Mouse (Mus musculus) forebrain, embryonic 10.5 days (tissue): ENCODE results near the gene Bcar3. TPM values are rescaled to one million over a fixed set of nuclear protein-coding genes. Genes with fewer than 3 reads are reported as not detected.
A peak's percentile ranks its signal among the peaks of the same experiment; 100 is the strongest.

Experiments used
- DNase-seq: peaks from one replicate; pipeline ENCODE4 v3.0.0-alpha.2; 2017; ENCODE audit warnings: low spot score; ENCODE audit errors: extremely low spot score
- H3K27ac ChIP-seq: fragments of 300-500 bp; sonication (generic); 2 replicates; pipeline ENCODE4 v1.5.1; 2016; ENCODE audit warnings: mild to moderate bottlenecking
- H3K27me3 ChIP-seq: fragments of 300-500 bp; sonication (generic); 2 replicates; pipeline ENCODE4 v1.6.1; 2016; ENCODE audit warnings: mild to moderate bottlenecking; ENCODE audit not compliant: poor library complexity, severe bottlenecking
- H3K36me3 ChIP-seq: fragments of 300-500 bp; sonication (generic); replicated peaks from 2 replicates; pipeline ENCODE4 v1.6.1; 2016; ENCODE audit warnings: mild to moderate bottlenecking, moderate library complexity
- H3K4me1 ChIP-seq: fragments of 300-500 bp; sonication (generic); 2 replicates; pipeline ENCODE4 v1.6.1; 2016
- H3K4me3 ChIP-seq: fragments of 300-500 bp; sonication (generic); 2 replicates; pipeline ENCODE4 v1.5.1; 2016; ENCODE audit warnings: mild to moderate bottlenecking, moderate library complexity
- H3K9me3 ChIP-seq: fragments of 300-500 bp; sonication (generic); 2 replicates; pipeline ENCODE4 v1.6.1; 2016; ENCODE audit warnings: mild to moderate bottlenecking, moderate library complexity
- WGBS: fragments of 180-500 bp; shearing (Covaris S2); methylation state at CpG from one replicate; pipeline ENCODE4 v1.1.7; 2016; 5-methylcytosine and 5-hydroxymethylcytosine counted together
- polyA plus RNA-seq: library from polyadenylated mRNA; unstranded; fragments of >200 nt; fragmentation: Nextera tagmentation; extraction: Ambion mirVana; gene quantifications from 2 replicates; pipeline ENCODE4 v1.2.1, GENCODE M21; 2016

The Bcar3 gene
- polyA plus RNA-seq, 1 experiment from 2014 or later = 15.7 TPM

DNA sequence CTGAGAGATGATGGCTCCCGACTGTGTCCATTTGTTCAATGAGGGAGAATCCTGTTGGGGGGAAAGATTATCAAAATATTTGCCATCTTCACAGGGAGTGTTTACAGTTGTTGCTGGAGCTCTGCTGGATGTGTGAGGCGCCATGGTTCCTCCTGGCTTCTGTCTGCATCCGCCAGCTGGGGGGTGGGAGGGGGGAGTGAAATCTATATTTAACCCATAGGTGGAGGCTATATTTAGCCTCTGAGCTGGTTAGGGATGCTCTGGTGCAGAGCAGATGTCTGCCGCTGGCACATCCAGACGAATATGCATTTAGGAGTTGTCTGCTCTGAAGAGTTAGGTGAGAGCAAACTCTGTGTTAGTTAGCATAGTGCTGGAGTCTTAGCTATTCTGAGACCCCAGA, 108.2 kb downstream of the Bcar3 start:
- no peaks in the 10 kb centered on the region for H3K9me3 ChIP-seq
- 85% methylated on average over 5 of the region's 5 CpGs for WGBS
- H3K36me3 ChIP-seq = no peaks in the 10 kb centered on the region
- no peak for DNase-seq
- peaks cover 4% of the 10 kb centered on the region for H3K4me1 ChIP-seq
- no peak overlapping the region for H3K4me3 ChIP-seq
- H3K27ac ChIP-seq = no peak overlapping the region
- no peaks in the 10 kb centered on the region for H3K27me3 ChIP-seq

DNA sequence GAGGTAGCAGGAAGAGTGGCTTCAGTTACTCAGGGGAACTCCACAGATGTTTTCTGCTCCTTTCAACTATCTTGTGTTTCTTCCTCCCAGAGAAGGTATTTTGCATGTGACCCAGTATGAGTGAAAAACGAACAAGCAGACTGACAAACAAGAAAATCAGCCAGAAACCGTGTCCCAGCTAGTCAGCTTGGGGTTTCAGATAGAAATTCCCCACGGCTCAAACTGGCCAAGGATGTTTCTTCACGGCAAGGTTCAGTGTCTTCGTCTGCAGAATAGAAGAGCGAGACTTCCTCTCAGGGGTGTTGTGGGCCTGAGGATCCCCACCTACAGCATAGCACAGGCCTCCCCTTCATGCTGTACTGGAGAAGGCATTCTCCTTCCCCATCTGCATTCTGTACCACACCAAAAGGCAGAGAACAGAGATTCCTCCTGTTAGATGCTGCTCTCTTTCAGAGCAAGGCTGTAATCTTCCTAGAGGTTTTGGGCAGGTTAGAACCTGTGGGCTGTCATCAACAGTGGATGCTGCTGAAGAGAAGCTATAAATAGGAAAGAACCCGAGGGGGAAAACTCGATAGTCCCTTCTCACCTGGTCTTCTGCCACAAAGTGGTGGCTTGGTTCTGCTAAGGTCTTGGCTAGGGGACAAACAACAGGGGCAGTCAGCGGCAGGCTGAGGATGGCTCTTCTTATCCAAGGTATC, 110.1 kb downstream of the Bcar3 start:
- Histone ChIP-seq H3K27me3 (no peaks in the 10 kb centered on the region), H3K9me3 (no peaks in the 10 kb centered on the region), H3K4me1 (peaks cover 4% of the 10 kb centered on the region), H3K36me3 (no peaks in the 10 kb centered on the region), H3K27ac (no peak overlapping the region), H3K4me3 (no peak overlapping the region)
- WGBS = 87% methylated on average over 9 of the region's 9 CpGs
- DNase-seq = no peak

DNA sequence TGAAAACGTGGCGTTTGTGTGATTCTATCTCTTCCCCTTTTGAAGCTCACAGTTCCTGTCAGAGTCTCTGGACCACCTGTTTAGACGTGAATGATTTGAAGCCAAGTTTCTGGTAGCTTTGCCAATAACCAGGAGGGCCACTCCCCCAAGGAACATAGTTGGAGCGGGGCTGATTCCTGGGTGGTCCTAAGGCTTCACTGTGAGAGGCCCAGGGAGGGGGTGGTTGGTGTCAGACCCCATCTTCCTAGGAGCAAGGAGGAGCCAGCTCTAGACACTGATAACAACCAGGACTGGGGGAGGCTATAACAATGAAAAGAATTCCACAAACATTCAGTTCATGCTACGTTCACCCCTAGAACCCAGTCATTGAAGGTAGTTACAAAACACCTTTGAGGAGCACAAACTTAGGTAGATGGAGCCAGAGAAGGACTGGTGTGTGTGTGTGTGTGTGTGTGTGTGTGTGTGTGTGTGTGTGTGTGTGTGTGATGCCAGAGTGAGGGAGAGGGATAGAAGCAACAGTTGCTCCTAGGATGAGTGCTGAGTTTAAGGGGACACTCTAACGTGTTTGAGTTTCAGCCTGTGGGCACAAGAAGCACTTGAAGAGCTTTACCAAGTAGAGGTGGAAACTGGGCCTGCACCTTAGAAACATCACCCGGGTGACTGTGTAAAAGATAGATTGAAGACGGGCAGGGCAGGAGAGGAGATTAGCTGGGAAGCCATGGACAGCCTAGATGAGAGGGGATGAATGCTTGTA, 111.4 kb downstream of the Bcar3 start:
- 80% methylated on average over 8 of the region's 8 CpGs for WGBS
- Histone ChIP-seq H3K27me3 (no peaks in the 10 kb centered on the region), H3K36me3 (no peaks in the 10 kb centered on the region), H3K4me3 (no peak overlapping the region), H3K4me1 (no peaks in the 10 kb centered on the region; the same call in 1 of the 2 replicates), H3K9me3 (no peaks in the 10 kb centered on the region), H3K27ac (no peak overlapping the region)
- no peak for DNase-seq

DNA sequence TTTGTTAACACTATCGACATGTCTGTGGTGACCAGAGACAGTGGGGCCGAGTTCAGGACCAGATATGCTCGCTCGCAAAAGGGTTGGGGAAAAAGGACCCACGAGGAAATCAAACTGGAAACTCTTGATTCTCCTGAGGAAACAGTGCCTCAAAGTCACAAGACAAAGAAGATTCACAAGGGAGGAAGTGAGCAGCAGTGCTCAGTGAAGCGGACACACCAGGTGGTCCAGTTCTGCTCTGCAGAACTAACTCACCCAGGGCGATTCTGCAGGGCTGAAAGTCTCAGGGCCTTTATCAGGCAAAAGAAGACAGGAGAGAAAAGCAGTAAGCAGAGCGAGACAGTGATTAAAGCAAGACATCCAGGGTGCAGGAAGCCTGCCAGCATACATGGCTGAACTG, 112.5 kb downstream of the Bcar3 start:
- Histone ChIP-seq H3K27ac (no peak overlapping the region), H3K36me3 (no peaks in the 10 kb centered on the region), H3K4me3 (no peak overlapping the region), H3K27me3 (no peaks in the 10 kb centered on the region), H3K4me1 (no peaks in the 10 kb centered on the region), H3K9me3 (no peaks in the 10 kb centered on the region)
- no peak for DNase-seq
- WGBS = 61% methylated on average over 8 of the region's 8 CpGs

DNA sequence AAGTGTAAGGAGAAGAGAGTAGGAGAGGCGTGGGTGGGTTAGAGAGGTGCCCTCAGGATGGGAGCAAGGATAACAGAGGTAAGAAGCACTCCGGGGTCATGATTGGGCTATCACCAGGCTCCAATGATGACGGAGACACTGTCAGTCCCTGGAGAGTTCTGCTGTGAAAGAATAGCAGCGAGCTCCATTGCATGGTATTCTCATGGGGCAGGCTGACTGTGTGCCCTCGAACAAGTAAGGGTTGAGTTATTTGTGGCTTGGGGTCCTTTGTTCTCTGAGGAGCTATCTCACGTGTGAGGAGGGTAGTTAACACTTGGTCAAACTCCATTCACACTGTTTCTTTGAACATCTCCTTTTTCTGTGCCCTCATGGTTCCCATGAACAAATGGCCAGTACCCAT, 113.8 kb downstream of the Bcar3 start:
- DNase-seq = no peak
- WGBS = 87% methylated on average over 6 of the region's 6 CpGs
- peaks cover 6% of the 10 kb centered on the region; the same call in 1 of the 2 replicates for H3K27me3 ChIP-seq

DNA sequence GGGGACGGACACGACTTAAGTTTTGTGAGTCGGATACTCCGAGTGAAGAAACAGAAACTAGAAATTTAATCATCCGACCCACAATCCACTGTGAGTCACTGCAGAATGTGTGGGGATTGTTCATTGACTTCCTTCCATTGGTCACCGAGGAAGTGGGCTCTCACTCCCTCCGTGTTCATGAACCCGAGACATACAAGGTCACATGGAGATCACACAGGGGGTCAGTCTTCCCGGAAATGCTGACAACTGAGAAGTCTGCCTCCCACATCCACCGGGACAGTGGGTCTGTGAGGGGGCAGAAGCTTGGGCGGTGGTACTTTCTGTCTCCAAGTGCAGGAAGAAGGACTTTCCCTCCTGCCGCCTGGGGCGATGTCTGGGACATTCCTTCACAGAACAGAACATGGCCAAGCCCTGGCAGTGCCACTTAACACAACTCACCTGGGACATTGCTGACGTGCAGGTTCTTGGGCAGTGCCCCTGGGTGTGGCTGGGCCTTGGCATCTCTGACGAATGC, 114.9 kb downstream of the Bcar3 start:
- WGBS = 86% methylated on average over 15 of the region's 15 CpGs
- H3K27ac ChIP-seq = no peak overlapping the region

More for the DNA sequence above, 113.8 kb downstream of the Bcar3 start:
- no peaks in the 10 kb centered on the region for H3K9me3 ChIP-seq
- H3K36me3 ChIP-seq = no peaks in the 10 kb centered on the region
- H3K4me3 ChIP-seq = no peak overlapping the region
- no peak overlapping the region for H3K27ac ChIP-seq
- H3K4me1 ChIP-seq = peaks cover 2% of the 10 kb centered on the region; the same call in 1 of the 2 replicates

DNA sequence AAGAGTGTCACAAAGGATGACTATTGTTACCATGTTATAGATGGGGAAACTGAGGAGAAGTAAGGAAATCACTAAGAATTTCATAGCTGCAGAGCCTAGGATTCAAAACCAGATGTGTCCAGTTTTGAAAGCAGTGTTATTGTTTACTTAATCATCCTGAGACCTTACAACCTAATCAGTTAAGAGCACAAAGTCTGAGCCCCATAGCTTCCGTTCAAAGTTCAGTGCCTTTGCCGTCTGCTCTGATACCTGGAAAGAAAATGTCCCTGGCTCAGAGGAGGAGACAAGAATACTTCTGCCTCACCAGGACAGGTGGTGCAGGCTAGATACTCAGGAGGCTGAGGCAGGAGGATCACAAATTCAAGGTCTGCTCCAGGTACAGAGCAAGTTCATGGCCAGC, 117.7 kb downstream of the Bcar3 start:
- Histone ChIP-seq H3K36me3 (no peaks in the 10 kb centered on the region), H3K4me1 (peaks cover 24% of the 10 kb centered on the region), H3K27me3 (peaks cover 25% of the 10 kb centered on the region), H3K9me3 (no peaks in the 10 kb centered on the region), H3K4me3 (no peak overlapping the region), H3K27ac (no peak overlapping the region)
- DNase-seq = no peak
- WGBS = 86% methylated on average over 2 of the region's 2 CpGs

More for the DNA sequence above, 114.9 kb downstream of the Bcar3 start:
- Histone ChIP-seq H3K4me3 (no peak overlapping the region), H3K9me3 (no peaks in the 10 kb centered on the region), H3K4me1 (peaks cover 11% of the 10 kb centered on the region), H3K36me3 (no peaks in the 10 kb centered on the region), H3K27me3 (peaks cover 10% of the 10 kb centered on the region; the same call in 1 of the 2 replicates)
- DNase-seq = no peak

DNA sequence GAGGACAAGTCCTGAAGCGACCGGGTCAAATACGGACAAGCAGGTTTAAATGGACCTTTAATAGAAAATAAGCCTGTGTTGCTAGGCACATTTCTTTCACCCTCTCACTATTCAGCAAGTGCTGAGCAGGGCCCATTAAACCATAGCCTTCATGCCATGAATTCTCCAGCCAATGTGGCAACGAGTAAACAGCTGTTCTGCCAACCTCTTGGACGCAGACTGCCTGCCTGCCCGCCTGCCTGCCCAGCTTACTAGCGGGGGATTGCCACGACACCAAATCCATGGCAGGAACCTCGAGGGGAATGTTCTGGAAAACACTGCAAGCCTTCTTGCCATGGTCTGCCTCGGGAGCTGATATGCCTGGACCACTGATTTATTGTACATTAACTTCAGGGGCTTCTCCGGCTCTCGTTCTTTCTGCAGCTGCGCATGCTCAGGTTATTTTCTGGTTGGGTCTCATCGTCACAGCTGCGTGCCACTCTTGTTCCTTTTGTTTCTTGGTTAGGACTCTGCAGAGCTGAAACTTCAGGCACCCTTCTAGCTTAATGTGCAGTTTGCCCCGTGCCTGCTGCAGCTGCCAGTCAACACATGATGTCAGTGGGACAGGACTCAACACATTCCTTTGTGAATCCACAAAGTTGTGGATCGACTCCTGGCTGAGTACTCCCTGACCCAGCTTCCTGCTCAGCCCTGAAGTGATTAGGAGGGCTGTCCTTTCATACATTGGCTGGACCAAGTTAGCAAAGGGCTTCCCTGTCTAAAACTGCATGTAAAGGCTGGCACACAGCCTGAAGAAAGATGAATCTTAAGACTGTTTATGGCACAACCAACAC, 120.0 kb downstream of the Bcar3 start:
- 39% methylated on average over 17 of the region's 17 CpGs for WGBS
- Histone ChIP-seq H3K36me3 (no peaks in the 10 kb centered on the region), H3K4me3 (peak overlapping the region; percentile 5; the same call in 1 of the 2 replicates), H3K27ac (peak overlapping the region; percentile 3), H3K4me1 (peaks cover 32% of the 10 kb centered on the region), H3K9me3 (no peaks in the 10 kb centered on the region), H3K27me3 (peaks cover 43% of the 10 kb centered on the region)
- no peak for DNase-seq

DNA sequence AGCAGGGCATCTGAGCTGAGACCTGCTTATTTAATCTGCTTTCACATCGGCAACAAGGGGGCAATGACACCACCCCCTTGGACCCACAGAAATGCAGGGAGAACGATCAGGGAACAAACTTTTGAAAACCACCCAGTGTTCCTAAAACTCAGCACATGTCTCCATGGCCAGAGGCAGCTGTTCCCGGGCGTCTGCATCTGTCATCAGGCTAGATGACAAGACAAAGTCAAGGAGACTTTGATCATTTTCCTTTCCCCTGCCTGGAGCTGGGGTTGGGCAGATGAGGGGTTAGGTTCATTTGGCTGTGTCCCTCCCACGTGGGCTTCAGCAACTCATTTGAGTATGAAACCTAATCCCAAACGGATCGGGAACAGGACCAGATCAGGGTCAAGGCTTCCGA, 120.9 kb downstream of the Bcar3 start:
- peaks cover 39% of the 10 kb centered on the region for H3K4me1 ChIP-seq
- DNase-seq = no peak
- peaks cover 49% of the 10 kb centered on the region for H3K27me3 ChIP-seq
- H3K9me3 ChIP-seq = no peaks in the 10 kb centered on the region
- WGBS = 77% methylated on average over 8 of the region's 8 CpGs
- no peak overlapping the region for H3K27ac ChIP-seq
- no peak overlapping the region for H3K4me3 ChIP-seq
- H3K36me3 ChIP-seq = no peaks in the 10 kb centered on the region

DNA sequence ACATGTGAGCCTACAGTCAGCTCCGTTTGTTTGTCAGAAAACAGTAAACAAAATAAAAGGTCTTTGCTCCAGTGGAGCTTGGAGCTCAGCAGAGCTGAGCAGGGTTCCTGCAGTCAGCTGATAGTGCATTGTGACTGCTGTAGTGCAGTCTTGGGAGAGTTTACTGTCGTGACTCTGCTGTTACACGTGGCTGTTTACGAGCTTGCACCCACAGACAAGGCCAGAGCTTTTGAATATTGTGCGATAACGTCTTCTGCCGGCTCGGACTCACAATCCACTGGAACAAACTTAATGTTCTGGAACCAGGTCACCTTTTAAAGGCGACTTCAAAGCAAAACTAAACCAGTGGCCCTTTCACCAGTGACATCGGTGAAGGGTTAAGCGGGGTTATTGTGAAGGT, 123.5 kb downstream of the Bcar3 start:
- 60% methylated on average over 11 of the region's 11 CpGs for WGBS
- no peak for DNase-seq
- no peaks in the 10 kb centered on the region; the same call in 1 of the 2 replicates for H3K36me3 ChIP-seq
- peaks cover 62% of the 10 kb centered on the region for H3K4me1 ChIP-seq
- no peak overlapping the region for H3K27ac ChIP-seq
- H3K27me3 ChIP-seq = peaks cover 52% of the 10 kb centered on the region
- H3K4me3 ChIP-seq = no peak overlapping the region
- H3K9me3 ChIP-seq = no peaks in the 10 kb centered on the region

DNA sequence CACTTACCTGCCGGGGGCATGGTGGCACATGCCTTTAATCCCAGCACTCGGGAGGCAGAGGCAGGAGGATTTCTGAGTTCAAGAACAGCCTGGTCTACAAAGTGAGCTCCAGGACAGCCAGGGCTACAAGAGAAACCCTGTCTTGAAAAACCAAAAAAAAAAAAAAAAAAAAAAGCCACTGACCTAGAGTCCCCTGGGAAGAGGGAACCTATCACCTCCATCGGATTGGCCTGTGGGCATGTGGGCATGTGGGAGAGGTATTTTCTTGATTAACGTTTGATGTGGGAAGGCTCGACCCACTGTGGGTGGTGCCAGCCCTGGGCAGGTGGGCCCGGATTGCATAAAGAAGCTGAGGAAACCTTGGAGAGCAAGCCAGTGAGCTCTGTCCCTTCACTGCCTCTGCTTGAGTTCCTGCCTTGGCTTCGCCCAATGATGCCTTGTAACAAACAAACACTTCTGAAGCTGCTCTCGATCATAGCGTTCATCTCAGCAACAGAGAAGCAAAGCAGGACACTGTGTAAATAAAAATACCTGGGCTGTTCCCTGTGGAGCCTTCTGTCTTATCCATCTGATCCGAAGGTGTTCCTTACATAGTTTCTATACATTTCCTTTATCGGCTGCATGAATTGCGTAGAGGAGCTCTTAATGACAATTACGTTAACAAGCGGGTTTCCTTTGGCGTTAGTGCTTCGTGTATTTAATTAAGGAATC, 124.8 kb downstream of the Bcar3 start:
- 23% methylated on average over 16 of the region's 16 CpGs for WGBS
- H3K4me3 ChIP-seq = peak overlapping the region; percentile 66
- H3K9me3 ChIP-seq = no peaks in the 10 kb centered on the region
- peaks cover 52% of the 10 kb centered on the region for H3K4me1 ChIP-seq
- no peak overlapping the region for H3K27ac ChIP-seq
- H3K27me3 ChIP-seq = peaks cover 45% of the 10 kb centered on the region
- no peak for DNase-seq
- peaks cover 3% of the 10 kb centered on the region; the same call in 1 of the 2 replicates for H3K36me3 ChIP-seq
